Mouse (Mus musculus): ENCODE results near the gene Taf4. TPM values are rescaled to one million over a fixed set of nuclear protein-coding genes. Genes with fewer than 3 reads are reported as not detected.

Taf4 gene
- total RNA-seq, 2 experiments from 2014 or later: 7.6 to 7.7 TPM

- intact Hi-C loops (cut with DNase I; ENCODE audit: low total_unique reads): no loop called here
Observed at GRCm38 (mm10) chr2:179951542-179952524, 24.6 kb downstream of the Taf4 start.

GRCm38 (mm10) chr2:179948820-179949219, 27.6 kb downstream of the Taf4 start:
- no peak for DNase-seq
- intact Hi-C loops (cut with DNase I; ENCODE audit: low total_unique reads): no loop called here

More at GRCm38 (mm10) chr2:179951542-179952524, 24.6 kb downstream of the Taf4 start:
- DNase-seq: no peak

- intact Hi-C loops (cut with DNase I; ENCODE audit: low total_unique reads): no loop called here
- DNase-seq: no peak
Observed at GRCm38 (mm10) chr2:179947607-179948006, 28.8 kb downstream of the Taf4 start.

- no peak for DNase-seq
- intact Hi-C loops (cut with DNase I; ENCODE audit: low total_unique reads): no loop called here
Observed at GRCm38 (mm10) chr2:179946496-179946895, 29.9 kb downstream of the Taf4 start.

GRCm38 (mm10) chr2:179945051-179945450, 31.4 kb downstream of the Taf4 start:
- intact Hi-C loops (cut with DNase I; ENCODE audit: low total_unique reads): no loop called here
- DNase-seq: no peak

- DNase-seq: no peak
Observed at GRCm38 (mm10) chr2:179941696-179942095, 34.8 kb downstream of the Taf4 start.

GRCm38 (mm10) chr2:179937091-179937490, 39.4 kb downstream of the Taf4 start:
- intact Hi-C loops (cut with DNase I; ENCODE audit: low total_unique reads): no loop called here

More at GRCm38 (mm10) chr2:179941696-179942095, 34.8 kb downstream of the Taf4 start:
- intact Hi-C loops (cut with DNase I; ENCODE audit: low total_unique reads): no loop called here

GRCm38 (mm10) chr2:179934165-179934564, 42.3 kb downstream of the Taf4 start:
- intact Hi-C loops (cut with DNase I; ENCODE audit: low total_unique reads): loop anchor here (5.0 kb wide), 1 partner anchor 33 kb away; no protein-coding TSS in a partner anchor
- DNase-seq: no peak

More at GRCm38 (mm10) chr2:179937091-179937490, 39.4 kb downstream of the Taf4 start:
- DNase-seq: no peak

- peak; percentile 36 for DNase-seq
- intact Hi-C loops (cut with DNase I; ENCODE audit: low total_unique reads): loop anchor here (5.0 kb wide), 1 partner anchor 36 kb away; no protein-coding TSS in a partner anchor
Observed at GRCm38 (mm10) chr2:179931741-179932140, 44.7 kb downstream of the Taf4 start.

- intact Hi-C loops (cut with DNase I; ENCODE audit: low total_unique reads): no loop called here
- DNase-seq: no peak
Observed at GRCm38 (mm10) chr2:179929166-179929565, 47.3 kb downstream of the Taf4 start.

GRCm38 (mm10) chr2:179924038-179924437, 52.4 kb downstream of the Taf4 start:
- intact Hi-C loops (cut with DNase I; ENCODE audit: low total_unique reads): no loop called here
- no peak for DNase-seq

GRCm38 (mm10) chr2:179921021-179921653, 55.3 kb downstream of the Taf4 start:
- intact Hi-C loops (cut with DNase I; ENCODE audit: low total_unique reads): no loop called here
- DNase-seq: no peak

- DNase-seq: no peak
- intact Hi-C loops (cut with DNase I; ENCODE audit: low total_unique reads): no loop called here
Observed at GRCm38 (mm10) chr2:179920042-179920441, 56.4 kb downstream of the Taf4 start.

- peak; percentile 66 for DNase-seq
- intact Hi-C loops (cut with DNase I; ENCODE audit: low total_unique reads): loop anchor here (2.0 to 5.0 kb wide), 2 partner anchors 50 to 134 kb away; no protein-coding TSS in a partner anchor
Observed at GRCm38 (mm10) chr2:179916877-179917673, 59.4 kb downstream of the Taf4 start.

GRCm38 (mm10) chr2:179914246-179914645, 62.2 kb downstream of the Taf4 start:
- no peak for DNase-seq
- intact Hi-C loops (cut with DNase I; ENCODE audit: low total_unique reads): no loop called here

- no peak for DNase-seq
- intact Hi-C loops (cut with DNase I; ENCODE audit: low total_unique reads): no loop called here
Observed at GRCm38 (mm10) chr2:179913349-179913748, 63.1 kb downstream of the Taf4 start.

GRCm38 (mm10) chr2:179912911-179913310, 63.5 kb downstream of the Taf4 start:
- intact Hi-C loops (cut with DNase I; ENCODE audit: low total_unique reads): no loop called here
- DNase-seq: no peak

GRCm38 (mm10) chr2:179896949-179897348, 79.5 kb downstream of the Taf4 start:
- intact Hi-C loops (cut with DNase I; ENCODE audit: low total_unique reads): no loop called here
- DNase-seq: no peak

GRCm38 (mm10) chr2:179891048-179891447, 85.4 kb downstream of the Taf4 start:
- intact Hi-C loops (cut with DNase I; ENCODE audit: low total_unique reads): no loop called here

More at GRCm38 (mm10) chr2:179891048-179891447, 85.4 kb downstream of the Taf4 start:
- no peak for DNase-seq
